Mouse (Mus musculus) cortical plate, adult 2 months (tissue): ENCODE measurements around the gene Taco1.

Experiments
- CTCF ChIP-seq: fragments of 200-500 bp; IDR thresholded peaks from 2 replicates; pipeline ENCODE4 v1.5.1; 2011; ENCODE audit warnings: mild to moderate bottlenecking, control low read depth, low read length; ENCODE audit not compliant: insufficient read depth; ENCODE audit errors: extremely low read depth
- POLR2A ChIP-seq: fragments of 200-500 bp; IDR thresholded peaks from 2 replicates; pipeline ENCODE4 v1.6.1; 2011; ENCODE audit warnings: mild to moderate bottlenecking, low read length, control low read depth; ENCODE audit not compliant: insufficient read depth; ENCODE audit errors: extremely low read depth

DNA sequence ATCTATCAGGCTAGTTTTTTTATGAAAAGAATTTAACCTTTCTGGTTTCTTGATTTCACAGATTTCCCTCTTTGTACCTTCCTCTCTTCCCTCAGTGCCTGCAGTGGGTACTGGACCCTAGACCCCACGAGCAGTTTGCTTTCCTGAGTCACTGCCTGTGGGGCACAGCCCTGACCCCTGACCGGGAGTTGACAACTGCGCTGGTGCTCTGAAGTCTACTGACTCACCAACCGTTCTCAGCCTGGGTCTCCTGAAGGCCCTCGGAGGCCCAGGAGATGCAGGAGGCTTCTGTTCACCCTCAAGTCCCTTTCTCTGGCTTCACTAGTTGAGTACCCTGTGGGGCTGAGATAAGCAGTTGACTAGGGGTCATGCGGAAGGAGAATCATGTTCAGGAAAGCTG lies 10.5 kb upstream of the Taco1 start:
- TF ChIP-seq CTCF (no peak), POLR2A (no peak)
